Mouse (Mus musculus): ENCODE measurements around the gene Ppp1r14b.
A peak's percentile ranks its signal among the peaks of the same experiment; 100 is the strongest.

Ppp1r14b gene

DNA sequence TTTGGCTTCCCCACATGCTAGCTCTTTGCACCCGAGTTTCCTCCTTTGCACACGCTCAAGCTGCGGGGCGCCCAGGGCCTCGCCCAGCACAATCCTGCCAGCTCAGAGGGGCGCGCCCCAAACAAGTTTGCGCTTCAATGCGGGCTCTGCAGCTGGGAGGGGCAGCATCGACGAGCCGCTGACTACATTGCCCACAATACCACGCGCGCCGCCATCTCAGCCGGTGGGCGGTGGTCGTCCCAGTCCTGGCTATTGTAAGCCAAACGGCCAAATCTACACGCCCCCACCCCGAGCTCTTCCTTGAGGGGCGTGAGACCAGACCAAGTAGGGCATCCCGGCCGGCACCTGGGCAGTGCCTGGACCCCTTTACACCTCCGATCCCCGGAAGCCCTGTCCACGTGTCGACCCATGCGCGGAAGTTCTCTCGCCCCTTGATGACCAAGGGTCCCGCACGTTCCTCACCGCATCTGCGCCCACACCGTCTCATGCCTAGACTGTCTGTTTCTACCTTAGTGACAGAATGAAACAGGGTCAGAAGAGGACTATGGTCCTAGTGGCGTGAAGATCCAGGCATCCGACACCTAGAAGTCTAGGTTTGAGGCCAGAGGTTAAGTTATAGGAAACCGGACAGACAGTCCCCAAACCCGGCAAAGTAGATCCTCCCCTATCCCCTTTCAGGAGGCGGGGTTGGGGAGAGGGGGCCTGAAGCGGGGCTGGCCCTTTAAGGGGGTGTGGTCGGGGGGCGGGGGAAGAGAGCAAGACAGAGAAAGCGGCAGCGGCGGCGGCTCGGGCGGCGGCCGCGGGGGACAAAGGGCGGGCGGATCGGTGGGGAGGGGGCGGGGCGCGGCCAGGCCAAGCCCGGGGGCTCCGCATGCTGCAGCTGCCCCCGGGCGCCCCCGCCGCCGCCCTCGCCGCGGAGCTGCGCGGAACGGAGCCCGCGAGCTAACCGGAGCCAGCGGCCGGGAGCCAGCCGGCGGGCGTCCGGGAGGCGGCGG, at the start of gene Ppp1r14b:
Gene Ppp1r14b, plus strand, starts transcription at position 758 of the 995 bp plus-strand sequence.
- no peak for DNase-seq (ENCODE audit: low spot score)

DNA sequence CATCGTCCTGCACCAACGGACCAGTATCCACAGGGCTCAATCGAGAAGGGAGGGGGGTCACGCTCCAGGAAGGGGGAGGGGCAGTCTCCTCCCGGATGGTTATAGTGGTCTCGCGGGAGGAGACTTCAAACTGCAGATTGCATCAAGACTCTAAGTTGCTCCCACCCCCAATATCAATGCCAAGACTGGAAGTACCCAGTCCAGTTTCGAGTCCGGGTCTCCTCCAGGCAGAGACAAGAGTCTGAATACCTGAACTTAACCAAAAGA, 49.5 kb upstream of the Ppp1r14b start, which contains the start of gene Catsperz:
Gene Catsperz, minus strand, starts transcription at position 74 of the 267 bp plus-strand sequence.
- no peak for DNase-seq (ENCODE audit: low spot score)

DNA sequence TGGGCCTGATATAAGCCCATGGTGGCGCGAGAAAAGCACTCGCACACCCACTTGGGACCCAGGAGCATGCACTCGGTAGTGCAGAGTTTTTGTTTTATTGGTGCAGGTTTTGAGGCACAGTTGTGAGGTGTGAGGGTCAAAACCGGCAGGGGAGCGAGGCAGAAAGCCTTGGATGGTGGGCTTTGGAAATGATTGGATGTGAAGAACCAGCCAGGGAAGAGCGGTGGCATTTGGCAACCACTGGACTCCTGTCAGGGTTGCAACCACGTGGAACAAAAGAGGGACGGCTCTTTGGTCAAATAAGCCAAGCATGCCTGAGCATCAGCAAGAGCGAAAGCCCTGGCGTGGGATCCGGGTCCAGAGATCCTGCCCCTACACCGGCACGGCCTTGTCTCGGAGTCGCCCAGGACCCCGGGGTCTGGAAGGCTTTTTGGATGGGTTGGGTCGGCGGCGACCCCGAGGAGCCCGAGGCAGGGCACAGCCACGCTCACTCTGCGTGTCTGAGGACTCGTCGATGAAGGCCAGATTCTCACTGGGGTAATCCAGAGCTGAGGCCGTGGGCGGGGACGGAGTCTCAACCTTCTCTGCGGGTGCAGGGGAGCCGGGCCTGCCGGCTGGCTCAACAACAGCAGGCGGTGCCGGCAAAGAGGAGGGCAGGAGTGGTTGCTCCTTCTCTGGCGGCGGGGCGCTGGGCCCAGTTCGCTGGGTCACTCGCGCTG, 49.0 kb upstream of the Ppp1r14b start:
- no peak for DNase-seq (ENCODE audit: low spot score)

DNA sequence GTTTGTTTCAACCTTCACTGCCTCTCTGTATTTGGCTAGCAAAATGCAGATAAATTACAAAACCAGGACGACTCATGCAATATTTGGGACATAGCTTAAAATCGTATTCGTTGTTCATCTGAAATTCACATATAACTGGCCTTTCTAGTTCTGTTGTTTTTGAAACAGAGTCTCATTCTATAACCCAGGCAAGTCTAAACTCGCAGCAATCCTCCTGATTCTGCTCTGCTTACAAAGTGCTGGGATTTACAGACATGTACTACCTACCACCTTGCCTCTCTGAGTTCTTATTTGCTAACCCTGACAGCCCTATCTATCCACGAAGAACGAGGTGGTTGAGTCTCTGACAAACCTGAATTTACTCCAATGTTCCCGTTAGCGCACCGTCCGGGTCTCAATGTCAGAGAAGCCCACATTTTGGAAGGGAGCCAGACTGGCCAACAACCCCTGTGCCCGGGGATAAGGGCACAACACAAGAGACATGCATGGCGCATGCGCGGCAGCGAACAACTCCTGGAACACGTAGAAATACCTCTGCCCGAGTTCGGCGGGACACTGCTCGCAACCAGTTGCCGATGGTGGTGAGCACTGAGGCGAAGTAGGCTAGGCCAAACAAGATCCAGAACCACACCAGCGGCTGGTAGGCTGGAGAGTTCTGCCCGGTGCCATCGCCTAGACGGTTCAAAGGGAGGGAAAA, 48.1 kb upstream of the Ppp1r14b start:
- no peak for DNase-seq (ENCODE audit: low spot score)

DNA sequence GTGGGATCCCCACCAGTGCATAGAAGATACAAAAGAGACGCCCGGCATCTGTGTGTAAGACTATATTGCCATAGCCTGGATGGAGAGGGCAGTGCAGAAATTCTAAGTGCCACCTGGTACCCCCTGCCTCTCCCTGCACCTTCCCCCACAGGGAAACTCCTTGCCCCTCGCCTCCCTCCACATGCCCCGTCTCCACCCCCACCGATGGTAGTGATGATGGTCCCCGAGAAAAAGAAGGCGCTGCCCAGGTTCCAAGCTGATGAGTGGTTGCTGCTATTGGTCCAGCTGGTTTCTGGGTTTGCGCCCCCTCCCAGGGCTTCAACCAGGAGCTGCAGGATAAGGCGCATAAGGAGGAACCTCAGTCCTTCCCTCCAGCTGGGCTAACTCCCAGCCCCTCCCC, 46.7 kb upstream of the Ppp1r14b start:
- DNase-seq (ENCODE audit: low spot score) = no peak

DNA sequence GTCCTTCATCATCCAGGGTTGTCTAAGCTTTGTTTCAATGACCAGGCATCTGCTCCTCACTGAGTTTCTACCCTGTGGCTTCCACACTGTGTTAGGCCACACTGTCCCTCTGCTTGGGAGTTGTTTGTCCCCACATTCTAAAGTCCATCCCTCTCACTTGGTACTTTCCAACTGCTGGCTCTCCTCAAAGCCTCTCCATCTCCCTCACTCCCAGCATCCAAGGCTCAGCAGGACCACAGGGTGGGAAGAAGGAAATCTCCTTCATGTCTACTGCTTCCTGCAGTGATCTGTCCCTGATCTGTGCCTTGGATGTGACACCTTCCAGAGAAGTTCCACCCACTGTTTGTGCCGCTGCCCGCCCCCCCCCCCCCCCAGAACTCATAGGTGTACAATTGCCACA, 43.8 kb upstream of the Ppp1r14b start:
- no peak for DNase-seq (ENCODE audit: low spot score)

DNA sequence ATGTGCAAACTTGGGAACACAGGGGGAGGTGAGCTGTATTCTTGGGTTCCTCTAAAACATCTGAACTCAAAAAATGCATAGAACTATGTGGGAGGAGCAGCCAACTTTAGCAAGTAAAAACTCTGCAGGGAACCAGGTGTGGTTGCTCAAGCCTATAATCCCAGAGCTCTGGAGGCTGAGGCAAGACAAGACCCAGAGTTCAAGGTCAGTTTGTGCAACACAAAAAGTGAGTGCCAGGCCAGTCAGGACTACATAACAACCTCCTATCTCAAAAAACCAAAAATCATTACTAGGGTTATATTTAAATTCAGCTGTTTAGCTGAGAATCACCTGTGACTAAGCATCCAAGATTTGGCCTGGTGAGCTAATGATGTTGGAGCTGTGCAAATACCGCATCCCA, 42.8 kb upstream of the Ppp1r14b start:
- no peak for DNase-seq (ENCODE audit: low spot score)

DNA sequence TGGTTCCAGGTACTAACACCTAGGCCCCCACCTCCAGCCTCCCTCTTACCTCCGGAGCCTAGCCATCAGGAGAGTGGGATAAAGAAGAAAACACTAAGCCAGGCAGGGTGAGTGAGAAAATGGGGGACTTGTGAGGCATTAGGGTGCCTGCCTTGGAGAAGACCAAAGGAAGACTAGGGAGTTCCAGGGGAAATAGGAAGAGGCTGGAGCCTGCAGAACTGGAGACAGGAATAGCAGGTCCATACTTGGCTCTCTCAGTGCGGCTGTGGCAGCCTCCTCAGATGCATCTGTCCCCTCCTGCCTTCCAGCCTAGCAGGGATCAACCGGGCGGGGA, 41.7 kb upstream of the Ppp1r14b start:
- no peak for DNase-seq (ENCODE audit: low spot score)

DNA sequence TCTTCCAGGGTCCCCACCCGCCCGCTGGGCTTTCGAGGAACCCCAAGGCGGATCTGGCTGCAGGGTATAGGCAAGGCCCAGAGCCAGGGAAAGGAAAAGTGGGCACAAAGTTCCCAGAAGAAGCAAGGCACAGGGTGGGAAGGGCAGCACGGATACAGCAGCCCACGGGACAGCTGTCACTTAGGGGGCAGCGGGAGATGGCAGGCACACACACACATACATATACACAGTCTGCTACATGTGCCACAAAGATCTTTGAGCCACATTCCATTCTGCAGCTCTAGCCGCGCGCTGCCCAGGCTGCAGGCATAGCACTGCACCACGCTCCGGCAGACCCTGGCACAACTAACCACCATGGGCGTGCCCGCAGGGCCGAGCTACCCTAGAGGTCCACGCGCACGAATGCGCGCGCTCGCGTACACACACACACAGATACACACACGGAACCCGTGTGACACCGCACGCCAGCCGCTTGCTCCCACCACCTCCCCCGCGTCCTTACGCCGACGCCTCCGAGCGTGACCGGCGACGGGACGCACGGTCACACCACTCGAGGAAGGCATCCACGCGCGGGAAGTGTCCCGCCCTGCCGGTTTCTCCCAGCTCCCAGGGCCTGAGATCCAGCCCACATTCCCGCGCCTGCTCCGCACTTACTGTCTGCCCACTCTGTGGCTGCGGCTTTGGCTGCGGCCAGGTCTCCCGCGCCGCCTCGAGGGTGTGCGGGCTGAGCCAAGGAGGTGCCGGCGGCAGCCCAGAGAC, 41.2 kb upstream of the Ppp1r14b start:
- DNase-seq (ENCODE audit: low spot score) = no peak

DNA sequence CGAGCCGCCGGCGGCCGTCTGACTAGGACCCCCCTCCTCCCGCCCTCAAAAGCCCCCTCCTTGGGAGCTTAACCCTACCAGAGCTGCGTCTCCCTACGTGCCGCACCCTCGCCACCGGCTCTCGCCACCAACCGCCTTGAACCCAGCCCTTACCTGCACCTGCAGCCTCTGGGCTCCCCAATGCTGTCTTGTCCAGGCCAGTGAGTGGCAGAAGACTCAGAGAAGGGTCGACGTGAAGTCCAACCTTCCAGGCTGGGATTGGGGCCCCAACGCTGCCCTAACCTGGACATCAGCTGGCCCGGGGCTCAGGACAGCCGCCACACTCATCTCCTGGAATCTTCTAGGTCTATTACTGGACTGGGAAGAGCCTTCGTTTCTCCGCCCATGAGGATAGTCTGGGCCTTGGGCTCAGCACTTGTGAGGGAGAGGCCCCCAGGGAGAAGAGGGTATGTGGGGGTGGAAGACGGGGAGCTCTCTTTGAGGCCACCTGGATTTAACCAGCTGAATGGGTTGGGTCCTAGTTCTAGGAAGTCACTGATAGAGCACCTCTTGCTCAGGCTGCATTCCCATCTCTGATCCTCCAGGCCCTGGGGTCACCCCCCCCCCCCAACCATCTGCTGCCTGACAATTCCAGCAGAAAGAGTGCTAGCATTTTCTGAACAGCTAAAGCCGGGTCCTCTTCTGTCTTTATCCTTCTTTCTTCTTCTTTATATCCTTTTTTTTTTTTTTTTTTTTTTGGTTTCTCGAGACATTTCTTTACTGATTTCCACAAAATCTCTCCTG, 40.4 kb upstream of the Ppp1r14b start, which contains the start of gene Kcnk4:
Gene Kcnk4, minus strand, starts transcription at position 321 of the 783 bp plus-strand sequence.
- no peak for DNase-seq (ENCODE audit: low spot score)

DNA sequence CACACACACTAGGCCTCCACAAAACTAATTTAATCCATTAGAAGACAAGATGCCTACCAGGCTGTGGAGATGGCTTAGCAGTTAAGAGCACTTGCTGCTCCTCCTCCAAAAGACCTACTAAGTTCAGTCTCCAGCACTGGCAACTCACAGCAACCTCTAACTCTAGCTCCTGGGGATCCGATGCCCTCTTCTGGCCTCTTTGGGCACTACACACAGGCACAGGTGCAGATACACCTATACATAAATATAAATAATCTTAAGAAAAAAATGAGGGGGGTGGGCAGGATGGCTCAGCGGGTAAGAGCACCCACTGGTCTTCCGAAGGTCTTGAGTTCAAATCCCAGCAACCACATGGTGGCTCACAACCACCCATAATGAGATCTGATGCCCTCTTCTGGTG, 38.5 kb upstream of the Ppp1r14b start:
- DNase-seq (ENCODE audit: low spot score) = no peak

DNA sequence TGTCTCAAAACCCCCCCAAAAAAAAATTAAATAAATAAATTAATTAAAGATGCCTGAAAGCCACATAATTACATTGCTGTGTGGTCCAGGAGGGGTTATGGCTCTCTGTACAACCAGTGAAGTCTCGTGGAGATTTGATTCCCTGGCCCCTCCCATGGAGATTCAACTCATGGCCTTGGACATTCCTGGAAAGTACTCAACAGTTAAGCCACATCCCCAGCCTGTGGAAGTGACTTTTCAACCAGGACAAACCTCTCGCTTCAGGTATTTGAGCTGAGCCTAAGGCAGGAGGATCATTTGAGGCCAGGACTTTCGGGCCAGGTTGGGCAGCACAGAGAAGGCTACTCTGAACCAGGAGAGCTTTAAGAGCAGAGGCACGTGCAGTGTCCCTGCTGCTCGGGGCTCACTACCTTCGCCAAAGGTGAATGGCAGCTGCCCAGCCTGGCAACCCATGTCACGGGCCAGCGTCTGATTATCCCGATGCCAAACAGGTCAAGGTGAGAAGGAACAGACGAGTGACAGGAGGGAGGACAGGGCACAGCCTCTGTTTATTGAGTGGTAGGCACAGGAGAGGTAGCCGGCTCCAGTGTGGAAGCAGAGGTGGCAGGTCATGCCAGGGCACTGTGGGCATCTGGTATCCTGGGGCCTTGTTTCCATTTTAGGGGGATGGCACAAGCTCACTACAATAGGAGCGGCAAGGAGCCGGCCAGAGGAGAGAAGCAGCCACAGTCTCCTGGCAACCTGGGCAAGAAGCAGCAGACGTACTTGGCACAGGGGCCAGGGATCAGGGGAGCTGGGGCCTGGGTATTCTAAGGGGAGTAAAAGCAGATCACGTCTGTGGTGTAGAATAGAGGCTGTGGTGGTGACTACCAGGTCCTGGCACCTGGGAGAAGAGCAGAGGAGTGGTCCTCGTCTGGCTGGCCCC, 37.0 kb upstream of the Ppp1r14b start:
- no peak for DNase-seq (ENCODE audit: low spot score)

DNA sequence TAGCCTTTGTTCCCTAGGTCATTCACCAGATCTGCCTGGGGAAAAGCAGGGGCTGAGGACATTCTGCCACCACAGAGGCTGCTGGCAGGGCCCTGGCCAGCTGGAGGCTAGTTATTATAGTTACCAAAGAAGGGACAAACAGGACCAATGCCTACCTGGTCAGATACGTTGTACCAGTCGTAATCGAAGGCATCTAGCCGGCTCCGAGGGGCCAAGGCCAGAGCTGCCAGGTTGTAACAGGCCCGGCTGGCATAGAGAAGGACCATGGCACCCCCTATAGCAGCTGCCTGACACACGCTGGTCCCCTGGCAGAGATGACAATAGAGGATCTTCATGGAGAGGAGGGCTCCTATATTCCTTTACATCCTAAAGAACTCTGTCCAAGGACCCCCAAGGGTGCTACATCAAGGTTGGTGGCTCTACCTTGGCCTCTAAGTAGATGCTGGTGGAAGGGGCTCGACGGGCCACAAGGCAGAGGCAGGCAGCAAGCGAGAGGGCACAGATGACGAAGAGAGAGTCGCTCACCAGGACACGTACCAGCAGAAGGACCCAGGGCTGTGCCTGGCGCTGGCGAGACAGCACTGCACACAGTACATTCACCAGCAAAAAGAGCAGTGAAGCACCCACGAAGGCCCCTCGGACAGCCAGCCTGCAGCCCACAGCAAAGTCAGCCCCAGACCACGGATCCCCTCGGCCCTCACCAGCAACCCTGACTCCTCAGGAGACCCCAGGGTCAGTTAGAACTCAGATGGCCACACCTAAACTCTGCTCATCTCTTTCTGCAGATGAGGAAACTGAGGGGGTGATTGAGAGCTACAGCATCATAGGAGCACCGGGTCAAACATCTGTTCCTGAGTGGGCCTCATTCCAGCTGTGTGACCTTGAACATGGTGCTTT, 35.4 kb upstream of the Ppp1r14b start:
- no peak for DNase-seq (ENCODE audit: low spot score)

DNA sequence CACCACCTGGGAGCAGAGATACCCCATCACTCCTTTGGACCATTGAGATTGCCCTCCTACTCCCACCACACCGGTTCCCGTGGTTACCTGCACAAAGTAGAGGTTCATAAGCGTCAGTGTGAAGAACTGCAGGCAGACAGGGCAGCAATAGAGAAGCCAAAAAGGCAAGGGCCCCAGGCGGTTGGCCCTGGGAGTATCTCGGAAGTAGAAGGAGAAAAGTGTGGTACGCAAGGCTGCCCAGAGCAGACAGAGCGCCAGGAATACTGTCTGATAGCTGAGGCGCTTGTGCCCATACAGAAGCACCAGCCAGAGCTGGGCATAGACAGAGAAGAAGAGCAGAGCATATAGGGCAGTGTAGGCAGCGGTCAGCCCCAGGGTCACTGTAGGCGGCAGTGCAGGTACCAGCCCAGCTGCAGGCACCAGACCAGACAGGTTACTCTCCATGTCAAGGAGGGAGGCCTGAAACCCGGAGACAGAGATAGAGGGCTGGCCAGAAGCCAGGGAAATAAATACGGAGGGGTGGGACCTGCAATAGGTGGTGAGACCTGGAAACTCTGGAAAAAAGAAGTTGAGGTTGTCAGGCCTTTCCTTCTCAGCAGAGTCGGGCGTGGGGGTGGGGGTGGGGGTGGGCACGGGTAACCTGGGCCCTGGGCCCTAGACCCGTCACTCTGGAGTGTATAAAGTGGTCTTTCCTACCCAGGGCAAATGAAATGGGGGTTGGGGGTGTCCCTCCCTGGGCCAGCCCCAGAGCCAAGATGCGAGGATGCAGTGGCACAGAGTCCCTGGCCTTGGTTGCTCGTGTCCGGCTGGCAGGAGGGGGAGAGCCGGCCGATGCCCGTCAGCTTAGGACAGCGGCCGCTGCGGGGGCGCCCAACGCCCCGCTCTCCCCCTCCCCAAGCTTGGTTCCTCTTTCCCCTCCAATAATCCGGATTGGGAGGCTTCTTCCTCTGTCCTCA, 34.1 kb upstream of the Ppp1r14b start:
- DNase-seq (ENCODE audit: low spot score) = no peak

DNA sequence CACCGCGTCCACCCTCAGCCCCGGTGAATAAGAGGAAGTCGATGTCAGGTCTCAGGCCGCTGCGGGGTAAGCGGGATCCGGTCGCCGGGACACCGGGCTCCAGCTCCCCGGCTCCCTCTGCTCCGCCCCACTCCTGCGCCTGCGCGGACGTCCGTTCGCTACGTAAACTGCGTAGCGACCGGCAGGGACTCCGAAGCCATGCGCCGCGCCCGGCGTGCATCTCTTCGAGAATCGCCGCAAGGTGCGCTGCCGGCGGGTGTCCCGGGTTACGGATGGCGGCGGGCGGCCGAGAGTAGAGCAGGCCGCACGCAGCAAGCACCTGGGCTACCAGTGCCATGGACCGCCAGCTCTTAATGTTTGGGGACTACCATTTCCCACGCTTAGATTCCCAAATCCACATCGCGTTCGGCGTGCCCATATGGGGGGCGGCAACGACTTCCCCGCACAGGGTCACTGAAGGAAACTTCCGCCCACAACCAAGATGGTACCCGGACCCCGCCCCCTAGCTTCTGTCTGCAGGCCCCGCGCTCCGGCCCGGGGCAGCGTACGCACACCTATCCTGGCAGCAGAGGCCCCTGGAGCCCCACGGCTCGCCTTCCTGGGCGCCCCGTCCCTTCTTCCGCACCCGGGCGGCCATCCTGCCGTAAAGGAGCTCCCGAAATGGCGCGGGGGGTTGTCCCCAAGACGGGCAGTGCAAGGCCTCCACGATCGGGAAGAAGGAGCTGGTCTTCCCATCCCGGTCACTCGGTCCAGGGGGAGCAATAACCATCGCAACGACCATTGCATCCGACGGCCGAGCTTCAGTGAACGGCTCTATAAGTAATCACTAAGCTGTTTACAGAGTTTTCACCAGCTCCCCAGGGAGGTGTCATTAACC, 33.2 kb upstream of the Ppp1r14b start, which contains the start of gene Bad:
Gene Bad, plus strand, starts transcription at position 490 of the 877 bp plus-strand sequence.
- DNase-seq (ENCODE audit: low spot score) = peak; percentile 79

DNA sequence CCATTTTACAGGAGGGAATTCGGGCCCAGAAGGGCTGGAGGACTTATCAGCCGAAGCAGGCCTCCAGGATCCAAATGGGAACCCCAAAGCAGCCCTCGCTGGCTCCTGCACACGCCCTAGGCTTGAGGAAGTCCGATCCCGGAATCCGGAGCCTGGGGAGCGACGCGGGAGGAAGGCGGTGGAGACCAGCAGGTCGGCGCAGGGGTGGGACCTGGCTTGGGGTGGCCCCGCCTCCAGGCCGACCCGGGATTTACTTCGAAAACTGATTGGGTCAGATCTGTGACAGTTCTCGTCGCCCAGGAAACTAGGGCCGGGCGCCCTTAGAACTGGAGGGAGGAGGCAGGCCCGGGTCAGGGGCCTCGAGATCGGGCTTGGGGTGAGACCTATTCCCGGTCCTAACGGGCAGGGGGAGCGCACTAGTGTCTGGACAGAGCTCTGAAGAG, 32.5 kb upstream of the Ppp1r14b start, which contains the start of gene Gpr137:
Gene Gpr137, minus strand, starts transcription at position 232 of the 443 bp plus-strand sequence.
- peak; percentile 75 for DNase-seq (ENCODE audit: low spot score)
